ENCODE assay signal across 8 mouse cellular contexts in genomic region chr1:21077191-21077590, GRCm38 (mm10). TPM values are rescaled to one million over a fixed set of nuclear protein-coding genes. Genes with fewer than 3 reads are reported as not detected.
A peak's percentile ranks its signal among the peaks of the same experiment; 100 is the strongest.
DNase-seq lines count a peak whose midpoint lies in the region; ATAC-seq and TF ChIP-seq lines count a peak whose summit lies in the region.

No protein-coding gene starts in this region.

- no peak for TF ChIP-seq POLR2A in embryonic fibroblast, embryonic 13.5 days (IDR thresholded peaks at IDR 0.05; ENCODE audit: low read depth, low read length)
- TF ChIP-seq POLR2A in thymus, adult 2 months (IDR thresholded peaks at IDR 0.05; ENCODE audit: control insufficient read depth, extremely low read depth, insufficient read depth, low read length, poor library complexity): no peak

- peak overlapping the region; percentile 73 for H3K4me2 ChIP-seq in kidney, embryonic 16.5 days (replicated peaks; ENCODE audit: low read depth, low read length)
- peak overlapping the region; percentile 27; the same call in 1 of the 2 replicates for H3K4me2 ChIP-seq in neural tube, embryonic 14.5 days (ENCODE audit: low read depth, low read length)

- 35% methylated on average over 5 of the region's 5 CpGs for WGBS in kidney, embryonic 16.5 days
- 63% methylated on average over 5 of the region's 5 CpGs for WGBS in neural tube, embryonic 14.5 days
- WGBS in thymus, adult 2 months: 75% methylated on average over 5 of the region's 5 CpGs

- H3K27ac ChIP-seq in embryonic fibroblast, embryonic 13.5 days (ENCODE audit: insufficient read depth, low read length): peak overlapping the region; percentile 76
- peak overlapping the region; percentile 75 for H3K27ac ChIP-seq in kidney, embryonic 16.5 days (ENCODE audit: low read length)
- H3K27ac ChIP-seq in neural tube, embryonic 14.5 days (ENCODE audit: low read depth, low read length): no peak overlapping the region
- H3K27ac ChIP-seq in thymus, adult 2 months (ENCODE audit: control insufficient read depth, insufficient read depth, low read length): no peak overlapping the region

- no peaks in the 10 kb centered on the region for H3K27me3 ChIP-seq in kidney, embryonic 16.5 days (ENCODE audit: insufficient read depth, low read length)
- H3K27me3 ChIP-seq in neural tube, embryonic 14.5 days (ENCODE audit: control insufficient read depth, insufficient read depth, low read length): no peaks in the 10 kb centered on the region
- no peaks in the 10 kb centered on the region for H3K27me3 ChIP-seq in thymus, adult 2 months (ENCODE audit: control insufficient read depth, insufficient read depth, low read length)

- peak; percentile 38 for DNase-seq in kidney, adult 11 months
- no peak for DNase-seq in kidney, adult 18-20 months
- no peak for DNase-seq in thymus, adult 2 months
- no peak for DNase-seq in gastrocnemius, adult 8-10 months (ENCODE audit: low spot score in 2 of 2)
- DNase-seq in layer of hippocampus, adult 9-10 months (ENCODE audit: low spot score): no peak

- ATAC-seq in kidney, embryonic 16.5 days (ENCODE audit: low FRiP score, low TSS enrichment): no peak
- no peak for ATAC-seq in neural tube, embryonic 14.5 days (ENCODE audit: low read depth)

- H3K9ac ChIP-seq in kidney, embryonic 16.5 days (replicated peaks; ENCODE audit: low read length): peak overlapping the region; percentile 84; the same call in 1 of the 2 replicates
- H3K9ac ChIP-seq in neural tube, embryonic 14.5 days (replicated peaks; ENCODE audit: low read depth, low read length): no peak overlapping the region

- no peak for TF ChIP-seq CTCF in embryonic fibroblast, embryonic 13.5 days (IDR thresholded peaks at IDR 0.05; ENCODE audit: borderline replicate concordance, insufficient read depth, low read length)
- no peak for TF ChIP-seq CTCF in thymus, adult 2 months (IDR thresholded peaks at IDR 0.05; ENCODE audit: borderline replicate concordance, control insufficient read depth, extremely low read depth, insufficient read depth, low read length, poor library complexity)

- H3K4me3 ChIP-seq in embryonic fibroblast, embryonic 13.5 days (ENCODE audit: insufficient read depth, low read length): peak overlapping the region; percentile 87
- H3K4me3 ChIP-seq in kidney, embryonic 16.5 days (ENCODE audit: low read length): peak overlapping the region; percentile 77
- H3K4me3 ChIP-seq in neural tube, embryonic 14.5 days (ENCODE audit: low read depth, low read length): no peak overlapping the region
- no peak overlapping the region for H3K4me3 ChIP-seq in thymus, adult 2 months (ENCODE audit: control insufficient read depth, insufficient read depth, low read length)

- no peaks in the 10 kb centered on the region for H3K36me3 ChIP-seq in kidney, embryonic 16.5 days (ENCODE audit: insufficient read depth, low read length)
- H3K36me3 ChIP-seq in neural tube, embryonic 14.5 days (ENCODE audit: control insufficient read depth, insufficient read depth, low read length): no peaks in the 10 kb centered on the region
- no peaks in the 10 kb centered on the region for H3K36me3 ChIP-seq in thymus, adult 2 months (ENCODE audit: control insufficient read depth, insufficient read depth, low read length)

- no peaks in the 10 kb centered on the region for H3K9me3 ChIP-seq in kidney, embryonic 16.5 days (ENCODE audit: low read length)
- no peaks in the 10 kb centered on the region for H3K9me3 ChIP-seq in neural tube, embryonic 14.5 days (ENCODE audit: control insufficient read depth, low read length)

- H3K4me1 ChIP-seq in embryonic fibroblast, embryonic 13.5 days (ENCODE audit: control insufficient read depth, insufficient read depth, low read length): peaks cover 27% of the 10 kb centered on the region
- H3K4me1 ChIP-seq in kidney, embryonic 16.5 days (ENCODE audit: insufficient read depth, low read length): peaks cover 59% of the 10 kb centered on the region
- H3K4me1 ChIP-seq in neural tube, embryonic 14.5 days (ENCODE audit: control insufficient read depth, insufficient read depth, low read length): 0 out of 2 replicates have a peak, but pooled peaks cover 7% of the 10 kb centered on the region
- peaks cover 22% of the 10 kb centered on the region for H3K4me1 ChIP-seq in thymus, adult 2 months (replicated peaks; ENCODE audit: control insufficient read depth, insufficient read depth, low read length)

RNA-seq across cellular contexts. Expression of gene Tram2, which starts 1.8 kb away (rescaled TPM):
- polyA plus RNA-seq in embryonic fibroblast, embryonic 13.5 days (2011; ENCODE audit: insufficient read length, low read depth, missing spikeins): 47.9 and 57.1 TPM in 2 replicates
- polyA plus RNA-seq in kidney, embryonic 16.5 days (2015; fragmentation: Nextera tagmentation; extraction: Ambion mirVana): 8.6 and 10.2 TPM in 2 replicates
- polyA plus RNA-seq in neural tube, embryonic 14.5 days (2014; fragmentation: Nextera tagmentation; extraction: Ambion mirVana): 2.0 and 2.6 TPM in 2 replicates
- polyA plus RNA-seq in thymus, adult 2 months (2012; rRNA removed): 9.2 and 10.2 TPM in 2 replicates
- 1 to 10 TPM; 1.7 to 2.3 (median 1.8) TPM for total RNA-seq in gastrocnemius, adult 8-10 months (2022)

Comparison
In these comparisons a context has a peak if more than half of its experiments do, and no peak if none do; other contexts are left out.
1. H3K27ac ChIP-seq: peak in embryonic fibroblast, embryonic 13.5 days (single experiment) and kidney, embryonic 16.5 days (single experiment); none in neural tube, embryonic 14.5 days (single experiment) and thymus, adult 2 months (single experiment).
2. H3K4me3 ChIP-seq: peak in embryonic fibroblast, embryonic 13.5 days (single experiment) and kidney, embryonic 16.5 days (single experiment); none in neural tube, embryonic 14.5 days (single experiment) and thymus, adult 2 months (single experiment).